Mouse (Mus musculus) midbrain, embryonic 11.5 days (tissue): ENCODE measurements at regions not wholly inside any gene's neighbourhood (a gene's known extent, or its start where the extent isn't known, plus 50 kb on each side); places are given as distances from the start of the nearest gene placed in this dataset.

Experiments
- ATAC-seq: fragments of 200-750 bp; cut with Nextera tagmentation; 2 replicates; pipeline ENCODE4 v1.8.0; 2017; ENCODE audit warnings: moderate TSS enrichment, moderate library complexity; ENCODE audit not compliant: low FRiP score
- DNase-seq: peaks from one replicate; pipeline ENCODE4 v3.0.0; 2015; ENCODE audit warnings: low spot score; ENCODE audit errors: missing footprints
- H3K27ac ChIP-seq: fragments of 300-500 bp; sonication (generic); 2 replicates; pipeline ENCODE4 v1.5.1; 2014; ENCODE audit warnings: low read depth, low read length
- H3K27me3 ChIP-seq: fragments of 300-500 bp; sonication (generic); 2 replicates; pipeline ENCODE4 v1.6.1; 2014; ENCODE audit warnings: mild to moderate bottlenecking, low read length, moderate library complexity, mixed read lengths; ENCODE audit not compliant: control insufficient read depth, insufficient read depth
- H3K36me3 ChIP-seq: fragments of 300-500 bp; sonication (generic); 2 replicates; pipeline ENCODE4 v1.6.1; 2014; ENCODE audit warnings: mild to moderate bottlenecking, low read length, moderate library complexity, mixed read lengths; ENCODE audit not compliant: control insufficient read depth, insufficient read depth
- H3K4me1 ChIP-seq: fragments of 300-500 bp; sonication (generic); 2 replicates; pipeline ENCODE4 v1.6.1; 2014; ENCODE audit warnings: low read length; ENCODE audit not compliant: control insufficient read depth, insufficient read depth
- H3K4me2 ChIP-seq: fragments of 300-500 bp; sonication (generic); 2 replicates; pipeline ENCODE4 v1.6.1; 2014; ENCODE audit warnings: mild to moderate bottlenecking, moderate library complexity
- H3K4me3 ChIP-seq: fragments of 300-500 bp; sonication (generic); 2 replicates; pipeline ENCODE4 v1.5.1; 2014; ENCODE audit warnings: low read depth, low read length
- H3K9ac ChIP-seq: fragments of 300-500 bp; sonication (generic); 2 replicates; pipeline ENCODE4 v1.6.1; 2014; ENCODE audit warnings: low read length
- H3K9me3 ChIP-seq: fragments of 300-500 bp; sonication (generic); 2 replicates; pipeline ENCODE4 v1.6.1; 2016; ENCODE audit warnings: low read length; ENCODE audit not compliant: control insufficient read depth
- WGBS: fragments of 180-500 bp; shearing (Covaris S2); extraction: QIAGEN DNeasy Blood & Tissue Kit; methylation state at CpG from one replicate; pipeline ENCODE4 v1.1.7; 2014; 5-methylcytosine and 5-hydroxymethylcytosine counted together

GRCm38 (mm10) chr5:82472146-82472545, 882.8 kb downstream of the Tecrl start:
- Histone ChIP-seq H3K4me1 (no peaks in the 10 kb centered on the region), H3K4me2 (no peak overlapping the region), H3K9me3 (no peaks in the 10 kb centered on the region), H3K27me3 (no peaks in the 10 kb centered on the region), H3K4me3 (no peak overlapping the region), H3K9ac (no peak overlapping the region), H3K27ac (no peak overlapping the region), H3K36me3 (no peaks in the 10 kb centered on the region)
- DNase-seq: no peak
- 89% methylated on average over 2 of the region's 2 CpGs for WGBS
- ATAC-seq: no peak

DNA sequence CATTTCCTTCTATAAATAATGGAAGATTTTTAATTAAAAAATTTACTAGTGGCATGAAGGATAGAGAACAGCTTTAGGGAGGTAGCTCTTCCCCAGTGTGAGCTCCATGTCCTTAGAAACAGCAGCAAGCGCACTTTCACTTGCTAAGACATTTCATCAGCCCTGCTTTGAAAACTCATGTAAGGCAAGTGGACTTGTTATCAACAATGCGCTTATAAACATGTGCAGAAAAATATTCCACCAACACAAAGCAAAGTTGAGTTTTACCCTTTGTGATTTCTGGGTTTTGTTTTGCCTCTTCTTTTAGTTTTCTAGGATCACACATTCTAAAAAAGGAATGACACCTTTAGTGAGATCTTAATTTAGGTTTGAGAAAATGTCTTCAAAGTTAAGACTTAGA, 890.7 kb downstream of the Tecrl start:
- no peak for ATAC-seq
- no peak overlapping the region for H3K9ac ChIP-seq
- H3K27me3 ChIP-seq: no peaks in the 10 kb centered on the region
- H3K27ac ChIP-seq: no peak overlapping the region
- no peaks in the 10 kb centered on the region for H3K4me1 ChIP-seq
- no peak overlapping the region for H3K4me3 ChIP-seq
- 86% methylated on average over 2 of the region's 2 CpGs for WGBS
- DNase-seq: no peak
- no peaks in the 10 kb centered on the region for H3K9me3 ChIP-seq
- no peak overlapping the region for H3K4me2 ChIP-seq
- H3K36me3 ChIP-seq: no peaks in the 10 kb centered on the region

DNA sequence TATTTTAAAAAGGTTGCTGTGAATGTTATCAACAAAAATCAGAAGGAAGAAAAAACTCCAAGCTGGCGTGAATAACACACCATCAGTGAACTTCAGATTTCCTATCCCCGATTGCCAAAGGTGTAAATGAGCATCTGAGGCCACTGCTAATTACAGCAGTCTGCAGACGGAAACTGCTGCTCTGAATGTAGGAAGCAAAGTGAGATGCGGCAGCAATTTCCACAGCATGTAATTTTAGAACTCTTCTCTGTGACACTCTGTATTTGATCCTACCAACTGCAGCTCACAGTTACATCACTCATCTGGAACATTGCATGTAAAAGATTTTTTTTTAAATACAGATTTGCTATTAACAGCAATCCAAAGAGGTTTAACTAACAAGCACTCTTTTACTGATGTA, 913.7 kb downstream of the Tecrl start:
- Histone ChIP-seq H3K9me3 (no peaks in the 10 kb centered on the region), H3K4me1 (no peaks in the 10 kb centered on the region), H3K27ac (no peak overlapping the region), H3K4me3 (no peak overlapping the region), H3K4me2 (no peak overlapping the region), H3K9ac (no peak overlapping the region), H3K36me3 (no peaks in the 10 kb centered on the region), H3K27me3 (no peaks in the 10 kb centered on the region)
- WGBS: 87% methylated on average over 4 of the region's 4 CpGs
- ATAC-seq (no peak), DNase-seq (no peak)

DNA sequence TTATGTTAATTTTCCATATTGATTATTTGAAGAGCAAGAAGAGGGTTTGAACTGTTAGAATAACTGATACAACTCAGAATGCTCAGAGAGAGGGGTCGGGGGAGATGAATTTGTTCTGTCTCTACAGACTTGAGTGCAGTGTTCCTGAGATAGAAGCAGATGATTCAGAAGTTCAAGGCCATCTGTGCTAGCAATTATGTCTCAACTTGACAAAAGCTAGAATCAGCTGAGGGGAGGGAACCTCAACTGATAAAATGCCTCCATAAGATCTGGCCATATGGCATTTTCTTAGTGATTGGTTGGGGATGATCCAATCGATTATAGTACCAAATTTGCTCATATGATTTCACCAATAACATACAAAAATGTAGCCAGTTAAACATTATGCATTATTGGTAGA, 914.9 kb downstream of the Tecrl start:
- Histone ChIP-seq H3K4me1 (no peaks in the 10 kb centered on the region), H3K9ac (no peak overlapping the region), H3K4me3 (no peak overlapping the region), H3K9me3 (no peaks in the 10 kb centered on the region), H3K36me3 (no peaks in the 10 kb centered on the region), H3K27me3 (no peaks in the 10 kb centered on the region), H3K27ac (no peak overlapping the region), H3K4me2 (no peak overlapping the region)
- 79% methylated on average over 2 of the region's 2 CpGs for WGBS
- ATAC-seq: no peak
- no peak for DNase-seq

DNA sequence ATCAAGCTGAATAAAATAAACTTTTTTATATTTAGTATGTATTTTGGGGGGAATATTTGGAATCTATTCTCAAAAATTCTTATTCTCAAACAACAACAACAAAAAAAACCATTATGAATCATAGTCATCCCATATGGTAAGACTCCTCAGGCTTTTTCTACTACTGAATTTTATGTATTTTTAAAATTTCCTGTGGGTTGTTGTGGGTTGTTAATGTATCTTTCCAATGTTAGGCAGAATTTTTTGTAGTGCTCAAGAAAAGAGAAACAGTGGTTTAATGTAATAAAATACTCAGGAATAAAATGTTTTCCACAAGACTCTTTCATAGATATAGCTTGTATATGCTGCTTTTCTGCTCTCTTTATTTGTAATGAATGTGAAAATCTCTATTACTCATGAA, 934.6 kb downstream of the Tecrl start:
- Histone ChIP-seq H3K27ac (no peak overlapping the region), H3K4me2 (no peak overlapping the region), H3K4me3 (no peak overlapping the region), H3K9me3 (no peaks in the 10 kb centered on the region), H3K36me3 (no peaks in the 10 kb centered on the region), H3K4me1 (no peaks in the 10 kb centered on the region), H3K27me3 (no peaks in the 10 kb centered on the region), H3K9ac (no peak overlapping the region)
- DNase-seq (no peak), ATAC-seq (no peak)

DNA sequence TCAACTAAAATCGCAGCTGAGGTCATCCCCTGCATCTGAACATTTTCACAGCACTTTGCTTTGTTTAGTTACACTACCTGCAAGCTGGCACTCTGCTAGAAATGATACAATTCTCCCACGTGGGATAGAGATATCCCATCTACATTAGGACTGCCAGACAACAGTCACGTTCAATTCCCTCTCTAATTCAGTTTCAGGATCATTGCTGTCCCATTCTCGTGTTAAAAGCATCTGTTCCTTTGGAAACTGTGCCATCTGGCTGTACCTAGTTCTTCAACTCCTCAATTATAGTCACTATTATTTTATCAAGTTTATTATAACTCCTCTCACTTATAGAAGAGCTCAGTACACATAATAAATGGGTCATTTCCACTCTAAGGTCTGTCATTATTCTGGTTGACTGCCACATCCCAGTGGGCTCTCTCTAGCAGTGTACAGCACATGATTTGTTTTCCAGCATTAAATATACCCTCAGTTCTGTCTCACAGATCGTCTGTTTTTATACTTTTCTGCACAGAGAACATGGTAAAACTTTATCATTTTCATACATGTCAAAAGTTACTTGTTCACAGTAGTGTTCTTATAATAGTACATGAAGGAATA, 958.3 kb downstream of the Tecrl start:
- Histone ChIP-seq H3K9ac (no peak overlapping the region), H3K27ac (no peak overlapping the region), H3K9me3 (no peaks in the 10 kb centered on the region), H3K4me3 (no peak overlapping the region), H3K27me3 (no peaks in the 10 kb centered on the region), H3K4me1 (no peaks in the 10 kb centered on the region), H3K4me2 (no peak overlapping the region), H3K36me3 (no peaks in the 10 kb centered on the region)
- WGBS: 68% methylated on average over 5 of the region's 5 CpGs
- ATAC-seq (no peak), DNase-seq (no peak)

DNA sequence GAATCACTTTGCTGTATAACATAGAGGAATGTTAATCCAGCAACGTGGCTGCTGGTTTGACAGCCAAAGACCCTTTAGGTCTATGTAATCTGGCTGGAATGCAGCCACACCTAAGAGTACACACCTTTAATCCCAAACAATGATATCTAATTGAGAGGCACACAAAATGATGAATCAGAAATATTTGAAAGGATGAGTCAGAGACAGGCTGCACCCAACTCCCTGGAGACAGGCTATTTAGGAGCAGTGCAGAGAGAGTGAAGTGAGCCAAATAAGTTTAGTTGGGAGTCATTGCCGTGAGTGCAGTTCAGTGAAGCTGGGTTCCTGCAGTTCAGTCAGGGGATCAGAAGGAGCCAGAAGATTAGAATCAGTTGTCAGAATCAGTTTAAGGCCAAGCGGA, 993.4 kb downstream of the Tecrl start:
- Histone ChIP-seq H3K9ac (no peak overlapping the region), H3K4me1 (no peaks in the 10 kb centered on the region), H3K9me3 (no peaks in the 10 kb centered on the region), H3K27me3 (no peaks in the 10 kb centered on the region), H3K36me3 (no peaks in the 10 kb centered on the region), H3K27ac (no peak overlapping the region), H3K4me3 (no peak overlapping the region), H3K4me2 (no peak overlapping the region)
- DNase-seq (no peak), ATAC-seq (no peak)
- WGBS: 64% methylated on average over 3 of the region's 3 CpGs

GRCm38 (mm10) chr5:82356336-82356735, 998.7 kb downstream of the Tecrl start:
- H3K36me3 ChIP-seq: no peaks in the 10 kb centered on the region
- no peak overlapping the region for H3K9ac ChIP-seq
- no peaks in the 10 kb centered on the region for H3K9me3 ChIP-seq
- H3K4me3 ChIP-seq: no peak overlapping the region
- no peak for DNase-seq
- WGBS: 94% methylated on average over 5 of the region's 5 CpGs
- ATAC-seq: no peak
- H3K27me3 ChIP-seq: no peaks in the 10 kb centered on the region
- H3K4me1 ChIP-seq: no peaks in the 10 kb centered on the region
- no peak overlapping the region for H3K27ac ChIP-seq
- no peak overlapping the region for H3K4me2 ChIP-seq

DNA sequence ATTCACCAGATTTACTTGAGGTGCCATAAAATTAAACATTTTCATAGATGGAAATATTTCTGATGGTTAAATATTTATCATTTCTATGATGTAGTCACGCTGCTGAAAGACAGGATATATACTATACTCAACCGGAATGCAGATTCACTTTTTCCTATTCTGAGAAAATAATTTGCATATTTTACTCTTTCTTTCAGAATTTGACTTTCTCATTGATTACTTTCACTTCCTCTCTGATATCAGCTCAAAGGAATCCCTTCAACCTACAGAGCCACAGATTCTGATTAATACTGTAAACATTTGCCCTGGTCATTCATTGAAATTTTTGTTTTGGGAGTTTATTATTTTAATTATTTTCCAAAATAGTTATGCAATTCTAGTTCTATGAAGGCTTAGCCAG, 1003.9 kb downstream of the Tecrl start:
- Histone ChIP-seq H3K27me3 (no peaks in the 10 kb centered on the region), H3K4me2 (no peak overlapping the region), H3K27ac (no peak overlapping the region), H3K36me3 (no peaks in the 10 kb centered on the region), H3K9ac (no peak overlapping the region), H3K9me3 (no peaks in the 10 kb centered on the region), H3K4me3 (no peak overlapping the region), H3K4me1 (no peaks in the 10 kb centered on the region)
- 94% methylated on average over 2 of the region's 2 CpGs for WGBS
- ATAC-seq: no peak
- DNase-seq: no peak

DNA sequence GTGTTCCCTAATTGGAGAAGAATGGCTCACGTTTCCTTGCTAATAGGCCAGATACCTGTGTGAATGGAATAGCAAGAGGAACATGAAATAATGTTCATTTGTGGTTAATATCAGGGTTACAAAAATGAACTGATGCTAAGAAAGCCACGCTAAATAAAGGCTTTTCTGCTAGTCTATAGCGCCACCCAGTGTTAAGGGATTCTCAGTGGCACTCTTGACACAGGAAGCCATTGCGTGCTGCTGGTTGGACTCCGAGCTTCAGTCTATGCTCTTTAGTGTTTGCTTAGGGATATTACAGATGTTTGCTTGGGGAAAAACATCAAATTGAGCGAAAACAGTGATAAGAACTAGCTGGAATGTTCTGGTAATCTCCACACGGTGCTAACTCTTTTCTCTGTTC, 1008.3 kb downstream of the Tecrl start:
- peak; percentile 75; the same call in 1 of the 2 replicates for ATAC-seq
- Histone ChIP-seq H3K4me3 (no peak overlapping the region), H3K36me3 (no peaks in the 10 kb centered on the region), H3K9ac (no peak overlapping the region), H3K4me1 (no peaks in the 10 kb centered on the region), H3K27me3 (no peaks in the 10 kb centered on the region), H3K27ac (no peak overlapping the region), H3K4me2 (no peak overlapping the region), H3K9me3 (no peaks in the 10 kb centered on the region)
- DNase-seq: peak; percentile 97
- WGBS: 11% methylated on average over 7 of the region's 7 CpGs
